Mouse (Mus musculus) liver, adult 2 months (tissue): ENCODE measurements around the gene Zcchc10. TPM values are rescaled to one million over a fixed set of nuclear protein-coding genes. Genes with fewer than 3 reads are reported as not detected.

Experiments used
- DNase-seq: peaks from one replicate; pipeline ENCODE4 v3.0.0-alpha.2; 2011; ENCODE audit warnings: low read depth, low spot score; ENCODE audit errors: extremely low read depth
- H3K27ac ChIP-seq: fragments of 200-500 bp; replicated peaks from 2 replicates; pipeline ENCODE4 v1.5.1; 2012; ENCODE audit warnings: low read depth, mild to moderate bottlenecking, control low read depth, inconsistent platforms, low read length; ENCODE audit not compliant: insufficient read depth
- H3K27me3 ChIP-seq: fragments of 200-500 bp; 2 replicates; pipeline ENCODE4 v1.6.1; 2012; ENCODE audit warnings: mild to moderate bottlenecking, moderate library complexity, low read length, inconsistent platforms; ENCODE audit not compliant: control insufficient read depth, insufficient read depth
- H3K36me3 ChIP-seq: fragments of 200-500 bp; 2 replicates; pipeline ENCODE4 v1.6.1; 2012; ENCODE audit warnings: low read length, inconsistent platforms; ENCODE audit not compliant: control insufficient read depth, insufficient read depth
- H3K4me1 ChIP-seq: fragments of 200-500 bp; 2 replicates; pipeline ENCODE4 v1.6.1; 2011; ENCODE audit warnings: low read length; ENCODE audit not compliant: control insufficient read depth, insufficient read depth
- H3K4me3 ChIP-seq: fragments of 200-500 bp; 2 replicates; pipeline ENCODE4 v1.5.1; 2011; ENCODE audit warnings: low read depth, mild to moderate bottlenecking, control low read depth, low read length, moderate library complexity; ENCODE audit not compliant: insufficient read depth
- H3K79me2 ChIP-seq: fragments of 200-500 bp; 2 replicates; pipeline ENCODE4 v1.6.1; 2012; ENCODE audit warnings: inconsistent platforms, mild to moderate bottlenecking, low read length, moderate library complexity; ENCODE audit not compliant: control insufficient read depth, insufficient read depth
- H3K9ac ChIP-seq: fragments of 200-500 bp; 2 replicates; pipeline ENCODE4 v1.6.1; 2012; ENCODE audit warnings: low read depth, mild to moderate bottlenecking, control low read depth, inconsistent platforms, low read length
- CTCF ChIP-seq: fragments of 200-500 bp; IDR thresholded peaks from 2 replicates; pipeline ENCODE4 v1.5.1; 2011; ENCODE audit warnings: low read depth, low read length, control low read depth
- POLR2A ChIP-seq: fragments of 200-500 bp; IDR thresholded peaks from 2 replicates; pipeline ENCODE4 v1.6.1; 2011; ENCODE audit warnings: low read length, control low read depth; ENCODE audit not compliant: insufficient read depth; ENCODE audit errors: extremely low read depth
- WGBS: fragments of 180-500 bp; shearing (Covaris S2); methylation state at CpG from one replicate; pipeline ENCODE4 v1.1.7; 2018; 5-methylcytosine and 5-hydroxymethylcytosine counted together
- polyA plus RNA-seq: library from polyadenylated mRNA; depleted of rRNA; stranded (reverse); fragments of >200 nt; gene quantifications from 2 replicates; pipeline ENCODE4 v1.2.3, GENCODE M21; 2012
- total RNA-seq: library from RNA; depleted of rRNA; stranded (reverse); fragments of >200 nt; gene quantifications from 2 replicates; pipeline ENCODE4 v1.2.3, GENCODE M21; 2014

Zcchc10 gene
- total and polyA plus RNA-seq, 2 experiments: 0.37 to 1.8 TPM

DNA sequence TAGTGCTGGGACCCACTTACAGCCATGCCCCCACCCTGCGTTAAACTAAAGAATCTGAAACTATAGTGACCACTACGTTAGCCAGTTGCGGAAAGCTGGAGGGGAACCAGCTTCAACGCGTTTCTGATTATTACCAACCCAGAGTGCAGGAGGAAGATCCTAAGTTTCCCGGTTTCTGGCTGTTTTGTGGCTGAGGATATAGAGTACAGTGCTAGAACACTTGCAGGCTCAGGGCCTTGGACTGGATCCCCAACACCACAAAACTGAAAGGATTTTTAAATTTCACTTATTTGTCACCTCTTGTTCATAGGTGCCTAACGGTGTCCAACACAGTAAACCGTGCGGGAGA is 23.3 kb upstream of the Zcchc10 start:
- Histone ChIP-seq H3K36me3 (0 out of 2 replicates have a peak, but pooled peaks cover 3% of the 10 kb centered on the region), H3K27ac (peak overlapping the region; percentile 92), H3K4me1 (peaks cover 23% of the 10 kb centered on the region), H3K9ac (peak overlapping the region; percentile 83), H3K79me2 (peaks cover 19% of the 10 kb centered on the region; the same call in 1 of the 2 replicates), H3K4me3 (peak overlapping the region; percentile 81), H3K27me3 (no peaks in the 10 kb centered on the region)
- 53% methylated on average over 9 of the region's 9 CpGs for WGBS
- no peak for TF ChIP-seq CTCF
- no peak for DNase-seq

DNA sequence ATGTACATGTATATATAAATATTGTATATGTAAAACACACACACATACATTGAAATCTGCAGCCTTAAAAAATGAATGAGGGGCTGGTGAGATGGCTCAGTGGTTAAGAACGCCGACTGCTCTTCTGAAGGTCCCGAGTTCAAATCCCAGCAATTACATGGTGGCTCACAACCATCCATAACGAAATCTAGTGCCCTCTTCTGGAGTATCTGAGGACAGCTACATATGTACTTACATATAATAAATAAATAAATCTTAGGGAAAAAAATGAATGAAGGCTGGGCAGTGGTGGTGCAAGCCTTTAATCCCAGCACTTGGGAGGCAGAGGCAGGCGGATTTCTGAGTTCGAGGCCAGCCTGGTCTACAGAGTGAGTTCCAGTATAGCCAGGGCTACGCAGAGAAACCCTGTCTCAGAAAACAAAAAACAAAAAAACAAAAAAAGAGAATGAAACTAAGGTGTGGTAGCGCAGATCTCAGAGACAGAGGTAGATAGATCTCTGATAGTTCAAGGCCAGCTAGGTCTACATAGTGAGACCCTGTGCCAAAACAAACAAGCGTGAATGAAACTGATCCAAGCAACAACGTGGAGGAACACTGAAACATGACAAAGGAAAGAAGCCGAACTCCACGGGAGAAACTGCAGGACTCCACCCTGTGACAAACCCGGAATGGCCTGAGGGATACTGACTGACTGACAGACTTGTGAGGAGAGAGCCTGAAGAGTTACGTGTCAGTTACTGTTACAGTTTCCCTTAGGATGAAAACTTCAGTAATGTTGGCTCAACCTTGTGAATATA is 20.2 kb upstream of the Zcchc10 start:
- no peaks in the 10 kb centered on the region for H3K36me3 ChIP-seq
- no peaks in the 10 kb centered on the region; the same call in 1 of the 2 replicates for H3K79me2 ChIP-seq
- H3K4me3 ChIP-seq: no peak overlapping the region
- H3K27ac ChIP-seq: peak overlapping the region; percentile 17; the same call in 1 of the 2 replicates
- no peak for TF ChIP-seq POLR2A
- no peak for TF ChIP-seq CTCF
- H3K9ac ChIP-seq: no peak overlapping the region
- H3K4me1 ChIP-seq: peaks cover 22% of the 10 kb centered on the region
- H3K27me3 ChIP-seq: no peaks in the 10 kb centered on the region
- WGBS: 65% methylated on average over 14 of the region's 14 CpGs
- DNase-seq: peak; percentile 82

DNA sequence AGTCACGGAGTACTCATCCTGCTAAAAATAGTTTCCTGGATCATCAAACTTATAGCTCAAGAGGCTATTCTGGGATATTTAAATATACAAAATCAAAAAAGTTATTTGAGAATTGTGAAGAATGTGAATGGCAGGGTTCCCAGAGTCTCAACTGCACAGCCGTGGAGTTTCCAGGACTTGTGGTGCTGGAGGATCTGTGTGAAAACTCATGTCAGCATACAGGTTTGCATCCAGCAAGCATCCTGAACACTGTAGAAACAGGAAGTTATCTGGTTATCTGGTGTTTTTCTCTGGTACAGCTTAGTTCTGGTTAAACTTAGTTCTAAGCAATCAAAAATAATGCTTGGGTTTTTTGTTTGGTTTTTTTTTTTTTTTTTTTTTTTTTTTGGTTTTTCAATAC is 17.5 kb upstream of the Zcchc10 start:
- 62% methylated on average over 2 of the region's 2 CpGs for WGBS
- H3K4me3 ChIP-seq: no peak overlapping the region
- H3K27me3 ChIP-seq: no peaks in the 10 kb centered on the region
- no peaks in the 10 kb centered on the region for H3K79me2 ChIP-seq
- TF ChIP-seq POLR2A (no peak), CTCF (no peak)
- peaks cover 17% of the 10 kb centered on the region for H3K4me1 ChIP-seq
- H3K9ac ChIP-seq: no peak overlapping the region
- H3K27ac ChIP-seq: no peak overlapping the region
- DNase-seq: peak; percentile 31
- no peaks in the 10 kb centered on the region for H3K36me3 ChIP-seq

DNA sequence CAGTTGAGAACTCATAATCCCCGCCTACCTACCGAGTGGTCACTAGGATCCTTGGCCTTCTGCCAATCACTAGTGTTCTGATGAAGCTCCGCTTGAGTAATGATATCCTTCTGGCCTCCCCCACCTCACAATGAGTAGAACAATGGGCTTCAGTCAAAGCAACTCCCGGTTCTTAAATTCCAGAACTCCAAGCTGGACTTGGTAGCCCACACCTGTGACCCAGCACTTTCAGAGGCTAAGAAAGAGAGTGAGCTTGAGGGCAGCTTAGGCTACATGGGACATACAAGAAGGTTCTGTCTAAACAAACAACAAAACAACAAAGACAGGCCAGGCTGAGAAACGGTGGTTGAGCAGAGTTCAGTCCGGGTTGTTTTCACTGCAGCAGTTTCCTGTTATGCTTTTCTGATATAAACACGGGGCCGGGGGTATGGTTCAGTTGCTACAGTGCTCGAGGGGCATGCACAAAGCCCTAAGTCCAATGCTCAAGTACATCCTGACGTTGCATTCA is 16.9 kb upstream of the Zcchc10 start:
- 42% methylated on average over 10 of the region's 10 CpGs for WGBS
- Histone ChIP-seq H3K79me2 (no peaks in the 10 kb centered on the region), H3K27me3 (no peaks in the 10 kb centered on the region), H3K36me3 (no peaks in the 10 kb centered on the region), H3K4me1 (peaks cover 17% of the 10 kb centered on the region), H3K9ac (0 out of 2 replicates have a peak overlapping the region, but pooled peaks have one; percentile 1), H3K4me3 (no peak overlapping the region), H3K27ac (peak overlapping the region; percentile 93)
- DNase-seq: peak; percentile 43
- TF ChIP-seq CTCF (no peak), POLR2A (no peak)

DNA sequence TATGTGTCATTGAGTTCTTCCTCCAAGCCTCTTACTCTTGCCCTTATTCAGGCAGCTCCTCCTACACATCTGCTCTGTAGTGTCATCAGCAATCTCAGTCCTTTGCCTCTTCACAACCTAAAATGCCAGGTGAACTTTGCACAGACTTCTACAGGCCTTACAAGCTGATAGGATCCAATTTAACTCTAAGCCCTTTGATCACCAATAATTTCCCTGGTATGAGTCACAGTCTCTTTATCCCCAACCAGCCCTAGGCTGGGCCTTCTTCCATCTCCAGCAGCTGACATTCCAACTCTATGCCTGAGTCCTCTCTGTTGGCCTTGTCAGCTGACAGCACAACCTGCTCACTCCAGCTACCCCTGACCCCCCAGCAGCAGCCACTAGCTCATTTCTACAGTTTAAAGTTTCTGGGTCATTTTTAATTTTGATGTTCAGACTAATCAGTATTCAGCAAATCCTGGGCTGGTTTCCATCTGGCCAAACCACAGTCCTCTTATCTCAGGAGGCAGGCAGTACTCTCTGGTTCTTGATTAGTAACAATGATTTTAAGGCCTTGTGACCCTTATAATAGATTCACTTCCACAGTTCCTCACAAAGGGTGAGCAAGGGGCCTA is 16.1 kb upstream of the Zcchc10 start:
- DNase-seq: peak; percentile 97

More for the DNA sequence above, 16.1 kb upstream of the Zcchc10 start:
- Histone ChIP-seq H3K27me3 (no peaks in the 10 kb centered on the region), H3K36me3 (no peaks in the 10 kb centered on the region), H3K4me1 (peaks cover 17% of the 10 kb centered on the region), H3K9ac (peak overlapping the region; percentile 32), H3K4me3 (no peak overlapping the region), H3K79me2 (no peaks in the 10 kb centered on the region), H3K27ac (peak overlapping the region; percentile 93)
- TF ChIP-seq CTCF: no peak
- TF ChIP-seq POLR2A: no peak
